Mouse (Mus musculus): ENCODE data around the gene Tbc1d21.

DNA sequence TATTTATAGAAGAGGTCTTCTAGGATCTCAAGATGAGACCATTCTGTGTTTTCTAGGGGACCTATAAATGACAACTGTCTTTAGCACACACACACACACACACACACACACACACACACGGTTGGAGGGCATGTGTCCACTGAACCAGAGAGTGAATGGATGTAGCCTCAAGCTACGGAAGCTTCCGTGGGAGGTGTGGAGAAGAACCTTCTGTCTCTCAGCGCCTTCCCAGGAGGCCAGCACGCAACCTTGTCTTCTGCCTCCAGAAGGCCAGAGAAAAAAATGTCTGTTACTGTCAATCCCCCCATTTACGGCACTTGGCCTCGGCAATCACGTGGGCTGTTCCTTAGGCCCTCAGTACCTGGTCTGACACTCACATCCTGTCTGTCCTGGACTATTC lies 5.9 kb downstream of the Tbc1d21 start:
- no peak for TF ChIP-seq GATA1 (IDR thresholded peaks at IDR 0.05; ENCODE audit: borderline replicate concordance, low read length)
- TF ChIP-seq FLI1 (IDR thresholded peaks at IDR 0.05; ENCODE audit: low read length): no peak
